Mouse (Mus musculus) forebrain, embryonic 11.5 days (tissue): ENCODE data around the gene Gli1. TPM values are rescaled to one million over a fixed set of nuclear protein-coding genes. Genes with fewer than 3 reads are reported as not detected.

Experiments used
- ATAC-seq: fragments of 200-750 bp; cut with Nextera tagmentation; replicated peaks from 2 replicates; pipeline ENCODE4 v1.8.0; 2017; ENCODE audit warnings: moderate TSS enrichment; ENCODE audit not compliant: low FRiP score
- DNase-seq: peaks from one replicate; pipeline ENCODE4 v3.0.0-alpha.2; 2017; ENCODE audit warnings: low spot score
- H3K27ac ChIP-seq: fragments of 300-500 bp; sonication (generic); 2 replicates; pipeline ENCODE4 v1.5.1; 2014; ENCODE audit warnings: low read depth, low read length
- H3K27me3 ChIP-seq: fragments of 300-500 bp; sonication (generic); 2 replicates; pipeline ENCODE4 v1.6.1; 2014; ENCODE audit warnings: mild to moderate bottlenecking, low read length, mixed read lengths; ENCODE audit not compliant: control insufficient read depth, insufficient read depth
- H3K36me3 ChIP-seq: fragments of 300-500 bp; sonication (generic); 2 replicates; pipeline ENCODE4 v1.6.1; 2014; ENCODE audit warnings: mild to moderate bottlenecking, low read length, moderate library complexity, mixed read lengths; ENCODE audit not compliant: control insufficient read depth, insufficient read depth
- H3K4me1 ChIP-seq: fragments of 300-500 bp; sonication (generic); replicated peaks from 2 replicates; pipeline ENCODE4 v1.6.1; 2014; ENCODE audit warnings: low read length, mixed read lengths; ENCODE audit not compliant: control insufficient read depth, insufficient read depth
- H3K4me2 ChIP-seq: fragments of 300-500 bp; sonication (generic); 2 replicates; pipeline ENCODE4 v1.6.1; 2014; ENCODE audit warnings: low read depth, mild to moderate bottlenecking, low read length, moderate library complexity, mixed read lengths; ENCODE audit not compliant: severe bottlenecking
- H3K4me3 ChIP-seq: fragments of 300-500 bp; sonication (generic); 2 replicates; pipeline ENCODE4 v1.5.1; 2014; ENCODE audit warnings: low read depth, low read length
- H3K9ac ChIP-seq: fragments of 300-500 bp; sonication (generic); 2 replicates; pipeline ENCODE4 v1.6.1; 2014; ENCODE audit warnings: low read length
- H3K9me3 ChIP-seq: fragments of 300-500 bp; sonication (generic); 2 replicates; pipeline ENCODE4 v1.6.1; 2016; ENCODE audit warnings: low read length, mixed read lengths; ENCODE audit not compliant: control insufficient read depth
- WGBS: fragments of 180-500 bp; shearing (Covaris S2); extraction: QIAGEN DNeasy Blood & Tissue Kit; methylation state at CpG from one replicate; pipeline ENCODE4 v1.1.7; 2014; 5-methylcytosine and 5-hydroxymethylcytosine counted together
- polyA plus RNA-seq: library from polyadenylated mRNA; unstranded; fragments of >200 nt; fragmentation: Nextera tagmentation; extraction: Ambion mirVana; gene quantifications from 2 replicates; pipeline ENCODE4 v1.2.1, GENCODE M21; 2014

Gli1 gene
- 6.1 and 6.5 TPM in 2 replicates for polyA plus RNA-seq

DNA sequence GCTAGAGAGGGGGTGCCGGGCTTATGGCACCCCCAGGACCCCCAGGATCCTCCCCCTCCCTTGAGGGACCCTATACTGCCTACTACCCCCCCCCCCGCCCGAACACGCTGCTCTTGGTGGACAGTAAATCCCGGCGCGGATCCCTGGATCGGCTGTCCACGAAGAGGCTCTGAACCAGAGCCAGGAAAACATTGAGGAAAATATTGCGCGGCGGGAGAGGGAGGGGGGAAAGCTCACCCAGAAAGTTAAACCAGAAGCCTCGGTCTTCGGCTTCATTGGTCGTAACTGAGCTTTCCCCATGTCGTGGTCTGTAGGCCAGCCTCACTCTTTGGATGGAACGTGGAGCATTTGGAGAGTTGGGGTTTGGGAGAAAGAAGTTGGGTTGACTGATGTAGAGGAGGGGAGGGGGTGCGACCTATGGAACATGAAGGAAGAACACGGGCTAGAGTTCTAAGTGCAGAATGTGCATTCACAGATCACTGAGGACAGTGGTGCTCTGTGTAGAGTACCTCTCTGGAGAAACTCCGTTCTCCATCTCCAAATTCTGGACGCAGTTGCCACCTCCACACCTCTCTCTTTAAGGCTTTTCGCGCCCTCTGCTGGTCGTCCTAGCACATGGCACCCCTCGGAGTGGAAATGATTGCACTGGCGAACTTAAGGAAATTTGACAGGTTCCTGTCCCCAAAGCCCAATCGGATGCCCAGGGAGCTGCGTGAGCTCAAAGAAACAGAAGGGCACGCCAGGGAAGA, at the start of gene Gli1:
Gene Gli1 (minus strand): TSS at position 84 of the 749 bp plus-strand sequence.
- ATAC-seq = peak; percentile 63
- peaks cover 8% of the 10 kb centered on the region; the same call in 1 of the 2 replicates for H3K4me1 ChIP-seq
- peaks cover 3% of the 10 kb centered on the region; the same call in 1 of the 2 replicates for H3K27me3 ChIP-seq
- peak within 1 kb of the TSS; percentile 77 for H3K4me2 ChIP-seq
- H3K36me3 ChIP-seq = no peaks in the 10 kb centered on the region
- DNase-seq = peak; percentile 92
- peak within 1 kb of the TSS; percentile 62 for H3K27ac ChIP-seq
- no peaks in the 10 kb centered on the region for H3K9me3 ChIP-seq
- peak within 1 kb of the TSS; percentile 34 for H3K4me3 ChIP-seq
- under 1% methylated on average over 29 of the region's 29 CpGs for WGBS
- peak within 1 kb of the TSS; percentile 43 for H3K9ac ChIP-seq

DNA sequence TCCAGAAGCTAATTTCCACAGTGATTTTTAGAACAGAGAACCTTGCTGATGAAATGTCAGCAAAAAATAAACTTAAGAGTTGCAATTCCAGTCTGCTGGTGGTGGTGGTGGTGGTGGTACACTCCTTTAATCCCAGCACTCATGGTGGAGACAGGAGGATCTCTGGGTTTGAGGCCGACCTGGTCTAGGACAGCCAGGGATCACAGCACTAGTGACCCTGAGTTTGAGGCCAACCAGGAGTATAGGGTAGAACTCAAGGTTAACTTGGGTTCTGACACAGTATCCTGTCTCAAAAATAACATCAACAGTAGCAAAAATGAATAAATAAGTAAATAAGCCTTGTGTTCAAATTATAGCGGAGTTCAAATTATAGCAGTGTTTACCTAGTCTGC, 40.0 kb upstream of the Gli1 start:
- Histone ChIP-seq H3K4me3 (peak overlapping the region; percentile 71), H3K4me1 (0 out of 2 replicates have a peak, but pooled peaks cover 1% of the 10 kb centered on the region), H3K36me3 (no peaks in the 10 kb centered on the region), H3K27ac (peak overlapping the region; percentile 84; the same call in 1 of the 2 replicates), H3K4me2 (peak overlapping the region; percentile 80), H3K9me3 (no peaks in the 10 kb centered on the region), H3K9ac (peak overlapping the region; percentile 86), H3K27me3 (no peaks in the 10 kb centered on the region)
- DNase-seq (no peak), ATAC-seq (no peak)
- WGBS = 58% methylated on average over 2 of the region's 2 CpGs

GRCm38 (mm10) chr10:127380767-127381742, 39.3 kb upstream of the Gli1 start:
- no peaks in the 10 kb centered on the region for H3K36me3 ChIP-seq
- peak overlapping the region; percentile 84 for H3K27ac ChIP-seq
- peak overlapping the region; percentile 86 for H3K9ac ChIP-seq
- H3K4me2 ChIP-seq = peak overlapping the region; percentile 80
- DNase-seq (peak; percentile 89), ATAC-seq (peak; percentile 78)
- 0 out of 2 replicates have a peak, but pooled peaks cover 1% of the 10 kb centered on the region for H3K4me1 ChIP-seq
- peak overlapping the region; percentile 71 for H3K4me3 ChIP-seq
- H3K27me3 ChIP-seq = no peaks in the 10 kb centered on the region
- WGBS = 2% methylated on average over 24 of the region's 79 CpGs
- no peaks in the 10 kb centered on the region for H3K9me3 ChIP-seq

- peak within 1 kb of the TSS; percentile 84 for H3K27ac ChIP-seq
- H3K4me2 ChIP-seq = peak within 1 kb of the TSS; percentile 80
- peak within 1 kb of the TSS; percentile 71 for H3K4me3 ChIP-seq
- 0 out of 2 replicates have a peak, but pooled peaks cover 1% of the 10 kb centered on the region for H3K4me1 ChIP-seq
- no peaks in the 10 kb centered on the region for H3K27me3 ChIP-seq
- H3K9me3 ChIP-seq = no peaks in the 10 kb centered on the region
- no peaks in the 10 kb centered on the region for H3K36me3 ChIP-seq
- DNase-seq (peak; percentile 99), ATAC-seq (peak; percentile 95)
- peak within 1 kb of the TSS; percentile 86 for H3K9ac ChIP-seq
- under 1% methylated on average over 38 of the region's 53 CpGs for WGBS
Measured at GRCm38 (mm10) chr10:127380251-127380691, 38.5 kb upstream of the Gli1 start, which contains the start of gene R3hdm2. TSS of gene R3hdm2 (plus strand) at chr10:127380327.

DNA sequence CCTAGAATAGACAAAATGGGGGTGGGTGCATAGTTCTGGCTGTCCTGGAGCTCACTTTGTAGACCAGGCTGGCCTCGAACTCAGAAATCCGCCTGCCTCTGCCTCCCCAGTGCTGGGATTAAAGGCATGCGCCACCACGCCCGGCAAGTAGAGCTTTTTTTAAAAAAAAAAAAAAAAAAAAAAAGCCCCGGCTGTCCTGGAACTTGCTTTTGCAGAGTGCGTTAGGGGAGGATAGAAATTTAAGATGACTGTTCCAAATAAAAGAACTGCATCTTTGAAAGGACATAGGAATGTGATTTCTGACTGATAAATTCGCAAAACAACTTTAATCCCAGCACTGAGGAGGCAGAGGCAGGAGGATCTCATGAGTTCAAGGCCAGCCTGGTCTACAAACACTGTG, 37.9 kb upstream of the Gli1 start:
- H3K4me1 ChIP-seq = 0 out of 2 replicates have a peak, but pooled peaks cover 1% of the 10 kb centered on the region
- H3K27me3 ChIP-seq = no peaks in the 10 kb centered on the region
- H3K9ac ChIP-seq = peak overlapping the region; percentile 86
- peak overlapping the region; percentile 84 for H3K27ac ChIP-seq
- peak overlapping the region; percentile 49; the same call in 1 of the 2 replicates for H3K4me2 ChIP-seq
- 87% methylated on average over 8 of the region's 8 CpGs for WGBS
- ATAC-seq = no peak
- no peaks in the 10 kb centered on the region for H3K9me3 ChIP-seq
- DNase-seq = no peak
- H3K4me3 ChIP-seq = peak overlapping the region; percentile 71
- no peaks in the 10 kb centered on the region for H3K36me3 ChIP-seq

- DNase-seq = no peak
- WGBS = 72% methylated on average over 3 of the region's 3 CpGs
- no peak overlapping the region for H3K27ac ChIP-seq
- no peak overlapping the region for H3K4me3 ChIP-seq
- H3K4me2 ChIP-seq = no peak overlapping the region
- no peaks in the 10 kb centered on the region for H3K4me1 ChIP-seq
- H3K9ac ChIP-seq = no peak overlapping the region
- no peaks in the 10 kb centered on the region for H3K9me3 ChIP-seq
- H3K27me3 ChIP-seq = no peaks in the 10 kb centered on the region
- no peak for ATAC-seq
- H3K36me3 ChIP-seq = no peaks in the 10 kb centered on the region
Measured at GRCm38 (mm10) chr10:127377700-127378099, 35.9 kb upstream of the Gli1 start.

GRCm38 (mm10) chr10:127371023-127371422, 29.2 kb upstream of the Gli1 start:
- 53% methylated on average over 2 of the region's 2 CpGs for WGBS
- no peaks in the 10 kb centered on the region for H3K27me3 ChIP-seq

More at GRCm38 (mm10) chr10:127371023-127371422, 29.2 kb upstream of the Gli1 start:
- Histone ChIP-seq H3K4me2 (no peak overlapping the region), H3K27ac (no peak overlapping the region), H3K4me1 (peaks cover 2% of the 10 kb centered on the region; the same call in 1 of the 2 replicates), H3K9me3 (no peaks in the 10 kb centered on the region), H3K4me3 (no peak overlapping the region), H3K36me3 (no peaks in the 10 kb centered on the region), H3K9ac (no peak overlapping the region)
- ATAC-seq = no peak
- no peak for DNase-seq
